Mouse (Mus musculus): ENCODE measurements around the gene Zfp326.

- TF ChIP-seq CTCF (IDR thresholded peaks at IDR 0.05; ENCODE audit: borderline replicate concordance, insufficient read depth, low read length) (peak; percentile 42; the same call in 1 of the 2 replicates), POLR2A (IDR thresholded peaks at IDR 0.05; ENCODE audit: low read depth, low read length) (no peak)
Measured at GRCm38 (mm10) chr5:105918289-105918688, 41.9 kb downstream of the Zfp326 start.
